Mouse (Mus musculus) embryo, embryonic 11.5 days (tissue): ENCODE measurements at regions not wholly inside any gene's neighbourhood (a gene's known extent, or its start where the extent isn't known, plus 50 kb on each side); places are given as distances from the start of the nearest gene placed in this dataset.
"Not testable (repeated sequence)": the region's sequence is repeated elsewhere in the genome, so short reads cannot be mapped to it uniquely, and the experiment has no call there.

ENCODE experiments used
- DNase-seq: peaks from one replicate; pipeline ENCODE4 v3.0.0-alpha.2; 2012; ENCODE audit warnings: low read depth, low spot score

DNA sequence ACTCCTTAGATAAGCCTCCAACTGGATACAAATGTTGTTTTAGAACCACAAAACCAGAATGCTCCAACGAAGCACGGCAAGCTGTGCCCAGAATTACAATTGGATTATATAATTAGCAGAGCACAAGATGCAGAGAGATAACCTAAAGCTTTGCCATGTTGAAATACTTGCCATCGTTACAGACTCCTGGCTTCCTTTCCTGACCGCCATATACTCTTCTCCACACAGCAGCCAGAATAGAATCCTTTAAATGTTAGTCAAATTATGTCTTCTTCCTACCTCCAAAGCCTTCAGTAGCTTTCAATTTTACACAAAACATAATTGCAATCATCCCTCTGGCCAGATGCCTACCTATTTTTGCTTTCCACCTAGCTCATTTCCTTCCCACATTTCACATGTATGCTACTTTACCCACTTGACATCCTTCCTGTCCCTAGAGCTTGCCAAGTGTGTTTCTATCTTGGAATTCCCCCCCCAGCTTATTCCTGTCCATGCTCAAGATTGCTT lies 52.8 kb upstream of the G2e3 start:
- no peak for DNase-seq

DNA sequence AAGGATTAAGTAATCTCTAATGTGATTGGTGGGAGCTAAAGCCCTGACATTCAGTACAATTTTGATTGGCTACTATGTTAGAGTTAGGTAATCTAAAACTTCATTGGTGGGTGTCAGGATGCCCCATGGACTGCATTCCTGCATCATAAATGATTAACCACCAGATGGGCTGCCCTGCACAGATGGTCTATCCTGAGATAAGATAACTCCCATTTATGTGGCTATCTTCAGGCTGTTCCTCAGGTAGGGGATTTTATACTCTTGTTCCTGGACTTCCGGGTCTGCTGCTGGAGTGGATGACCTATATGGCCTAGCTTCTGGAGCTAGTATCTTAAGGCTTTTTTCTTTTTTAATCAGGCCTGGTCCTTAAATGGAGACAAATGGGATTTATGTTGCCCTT lies 69.5 kb upstream of the G2e3 start:
- no peak for DNase-seq

DNA sequence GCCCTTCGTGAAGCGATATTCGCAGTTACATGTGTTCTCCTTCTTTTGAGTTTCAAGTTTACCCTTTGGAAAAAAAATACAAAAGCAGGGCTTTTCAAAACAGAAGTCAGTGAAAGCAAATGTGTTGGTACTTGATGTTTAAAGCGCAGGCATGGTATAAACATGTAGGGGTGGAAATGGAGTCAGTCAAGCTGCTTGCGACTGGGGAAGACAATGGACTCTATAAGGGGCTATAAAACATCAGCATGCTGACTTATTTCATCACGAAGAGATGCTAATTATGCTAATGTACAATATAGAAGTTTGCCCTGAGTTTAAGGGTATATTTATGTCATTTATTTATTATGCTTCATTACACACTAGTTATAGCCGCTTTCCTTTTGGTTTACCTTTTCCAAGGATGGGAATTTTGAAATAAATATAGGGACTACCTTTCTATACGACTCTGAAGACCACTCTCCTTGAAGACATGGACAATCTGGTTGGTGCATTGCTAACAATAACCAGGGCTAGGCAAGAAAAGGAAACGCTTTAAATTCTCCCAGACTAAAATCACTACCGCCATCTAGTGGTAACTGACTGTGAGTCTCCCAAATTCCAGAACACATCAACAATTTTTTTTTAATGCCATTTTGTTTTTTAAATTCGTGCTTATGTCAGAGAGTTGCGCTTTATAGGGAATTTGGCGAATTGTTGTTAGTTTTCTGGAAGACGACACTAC lies 71.9 kb upstream of the G2e3 start:
- peak; percentile 46 for DNase-seq

DNA sequence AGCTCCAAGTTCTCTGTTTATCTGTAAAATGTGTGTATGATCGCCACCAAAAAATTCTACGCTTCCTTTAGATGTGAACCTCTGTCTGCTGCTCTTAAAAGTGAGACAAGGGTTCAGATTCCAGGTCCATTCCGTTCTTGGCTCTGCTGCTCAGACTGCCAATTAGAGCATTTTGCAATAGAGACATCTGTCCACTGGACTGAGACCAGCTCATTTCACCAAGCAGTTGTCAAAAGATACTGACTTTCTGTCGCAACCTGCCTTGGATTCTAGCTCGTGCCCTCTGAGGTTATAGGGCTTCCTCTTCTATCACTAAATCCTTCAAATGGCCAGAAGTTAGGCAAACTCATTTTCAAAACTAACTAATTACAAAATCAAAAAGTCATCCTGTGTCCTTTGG lies 74.4 kb upstream of the G2e3 start:
- DNase-seq = no peak

DNA sequence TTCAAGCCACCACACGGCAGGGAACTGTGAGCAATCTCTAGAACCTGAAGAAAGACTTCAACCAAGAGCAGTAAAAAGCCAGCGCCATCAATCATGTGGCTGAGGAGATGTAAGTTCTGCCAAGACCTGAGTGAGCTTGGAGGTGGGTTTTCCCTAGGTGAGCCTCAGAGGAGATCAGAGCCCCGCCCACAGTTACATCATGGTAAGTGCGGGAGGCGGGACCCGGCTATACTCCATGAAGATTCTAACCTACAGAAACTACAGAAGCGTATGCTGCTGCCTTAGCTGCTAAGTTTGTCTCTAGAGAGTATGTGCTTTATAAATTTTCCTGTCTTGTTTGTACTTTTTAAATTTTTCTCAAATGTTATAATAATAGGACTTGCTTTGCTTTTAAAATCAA lies 105.0 kb upstream of the G2e3 start:
- DNase-seq = no peak

DNA sequence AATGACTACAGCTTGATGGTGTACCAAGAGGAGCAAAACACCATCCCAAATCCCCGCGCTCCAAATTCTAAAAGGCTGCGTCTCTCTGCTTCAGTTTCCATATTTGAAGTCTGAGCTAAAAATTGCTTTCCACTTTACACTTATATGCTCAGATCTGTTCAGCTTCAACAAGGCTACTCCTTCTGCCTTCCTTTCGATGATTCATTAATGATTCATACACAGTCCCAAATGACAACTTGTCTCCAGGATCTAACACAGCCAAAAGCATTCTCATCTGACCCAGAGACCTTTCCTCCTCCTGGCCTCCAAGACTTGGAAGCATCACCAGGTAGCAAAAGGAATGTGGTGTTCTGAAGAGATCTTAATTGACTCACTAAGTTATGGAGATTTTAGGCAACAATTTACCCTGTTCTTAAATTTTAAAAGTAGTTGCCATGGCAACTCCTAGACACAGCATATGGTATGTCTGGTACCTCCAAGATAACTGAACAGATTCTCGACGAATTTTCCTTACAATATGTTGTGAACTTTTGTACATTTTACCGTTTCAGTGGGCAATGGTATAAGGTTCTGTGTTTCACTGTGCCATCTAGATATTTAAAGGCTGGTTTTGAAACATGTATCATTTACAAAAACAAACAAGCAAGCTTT lies 106.6 kb upstream of the G2e3 start:
- no peak for DNase-seq

DNA sequence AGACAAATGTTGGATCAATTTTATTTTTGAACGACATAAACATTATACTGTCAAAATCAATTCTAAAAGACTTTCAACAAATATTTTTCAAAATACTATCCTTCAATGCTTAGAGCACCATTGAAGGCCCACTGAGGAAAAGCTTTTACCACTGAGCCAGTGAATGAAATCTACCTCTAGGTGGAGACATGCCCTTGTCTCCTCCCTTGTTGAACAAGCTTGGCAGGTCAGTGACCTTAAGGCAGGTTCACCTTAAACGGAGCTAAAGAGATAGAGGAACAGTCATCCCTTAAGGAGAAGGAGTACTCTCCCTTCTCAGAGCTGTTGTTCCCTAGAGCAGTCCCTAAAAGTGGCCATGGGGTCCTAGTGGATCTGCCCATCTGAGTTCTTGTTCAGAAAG lies 136.2 kb upstream of the G2e3 start:
- no peak for DNase-seq

DNA sequence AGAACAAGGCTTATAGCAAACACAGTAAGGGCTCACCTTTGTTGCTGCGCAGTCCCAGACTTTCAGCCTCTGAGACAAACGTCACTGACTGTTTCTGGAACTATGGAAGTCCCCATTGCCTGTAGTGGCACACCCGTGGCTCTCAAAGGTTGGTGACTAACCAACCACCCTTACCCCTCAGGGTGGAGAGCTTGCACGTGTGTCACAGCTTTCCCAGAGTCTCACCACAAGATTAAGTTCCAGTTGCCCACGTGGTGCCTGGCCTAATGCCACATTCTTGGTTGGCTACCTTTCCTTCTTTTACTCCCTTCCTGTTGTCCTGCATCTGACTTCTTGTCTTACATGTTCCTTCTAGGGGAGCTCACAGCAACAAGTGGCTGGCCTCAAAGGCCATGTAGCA lies 151.6 kb upstream of the G2e3 start:
- DNase-seq = no peak

DNA sequence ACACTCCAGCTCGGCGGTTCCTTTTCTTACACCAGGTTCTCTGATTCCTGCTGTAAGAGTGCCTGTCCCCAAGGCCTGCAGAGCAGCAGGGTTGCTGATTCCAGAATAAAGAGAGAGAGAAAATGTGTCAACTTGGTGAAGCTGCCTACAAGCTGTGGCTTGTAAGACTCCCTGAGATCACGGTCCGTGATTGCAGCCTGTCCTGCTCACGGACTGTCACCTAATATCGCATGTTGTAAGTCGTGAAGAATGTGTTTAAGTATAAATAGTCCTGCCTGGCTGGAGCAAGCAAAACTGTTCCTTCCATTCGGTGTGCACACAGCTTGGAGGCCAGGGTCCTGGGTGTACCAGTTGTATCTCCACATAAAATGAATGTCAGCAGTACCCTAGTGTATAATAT lies 152.7 kb upstream of the G2e3 start:
- DNase-seq = no peak

DNA sequence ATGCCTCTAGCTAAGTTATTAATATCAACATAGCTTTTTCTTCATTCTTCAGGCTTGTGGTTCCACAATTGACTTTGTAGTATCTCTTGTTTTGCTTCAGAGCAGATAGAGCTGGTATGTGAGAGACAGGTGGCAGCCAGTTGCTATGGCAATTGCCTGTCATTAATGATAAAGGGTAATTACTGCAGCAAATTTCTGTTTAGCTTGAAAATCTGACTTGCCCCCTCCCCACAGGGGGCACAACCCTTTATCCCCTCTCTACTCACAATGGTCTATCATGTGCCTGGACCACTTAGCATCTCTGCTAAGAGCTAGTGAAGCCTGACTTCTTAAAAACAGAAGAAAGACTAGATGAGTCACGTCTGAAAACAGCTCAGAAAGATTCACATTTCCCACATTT lies 157.1 kb upstream of the G2e3 start:
- DNase-seq = no peak

DNA sequence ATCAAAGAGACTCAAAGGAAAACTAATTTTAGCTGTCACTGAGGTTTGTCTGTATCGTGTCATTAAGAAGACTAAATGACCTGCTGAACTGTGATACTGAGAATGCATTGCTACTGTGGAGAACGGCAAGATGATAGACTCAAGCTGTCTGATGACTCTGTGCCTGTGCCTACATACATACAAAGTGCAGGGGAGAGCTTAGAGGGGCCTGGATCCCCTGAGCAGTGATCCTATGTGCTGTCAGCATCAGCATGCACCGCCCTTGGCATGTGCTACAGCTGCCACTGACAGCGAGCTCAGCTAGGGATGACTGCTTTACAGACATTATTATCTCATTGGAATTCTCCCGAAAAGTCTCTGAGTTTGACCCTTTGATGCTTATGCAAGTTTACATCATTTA lies 157.7 kb upstream of the G2e3 start:
- DNase-seq = no peak

DNA sequence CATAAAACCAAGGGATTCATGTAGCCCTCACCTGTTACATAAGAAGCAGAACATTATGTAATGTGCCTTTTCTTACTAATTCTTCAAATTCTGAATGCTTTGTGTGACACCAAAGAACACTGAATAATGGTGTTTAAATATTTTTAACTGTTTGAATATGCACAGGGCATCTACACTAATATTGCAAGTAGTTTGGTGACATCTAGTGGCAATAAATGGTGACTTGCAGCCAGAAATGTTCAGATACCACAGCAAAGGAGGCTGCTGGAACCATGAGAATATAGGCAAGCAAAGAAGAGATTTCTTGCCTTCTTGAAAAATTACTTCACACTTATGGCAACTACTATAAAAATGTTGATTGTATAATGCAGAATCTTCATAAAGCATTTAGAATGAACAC lies 159.6 kb upstream of the G2e3 start:
- peak; percentile 22 for DNase-seq

DNA sequence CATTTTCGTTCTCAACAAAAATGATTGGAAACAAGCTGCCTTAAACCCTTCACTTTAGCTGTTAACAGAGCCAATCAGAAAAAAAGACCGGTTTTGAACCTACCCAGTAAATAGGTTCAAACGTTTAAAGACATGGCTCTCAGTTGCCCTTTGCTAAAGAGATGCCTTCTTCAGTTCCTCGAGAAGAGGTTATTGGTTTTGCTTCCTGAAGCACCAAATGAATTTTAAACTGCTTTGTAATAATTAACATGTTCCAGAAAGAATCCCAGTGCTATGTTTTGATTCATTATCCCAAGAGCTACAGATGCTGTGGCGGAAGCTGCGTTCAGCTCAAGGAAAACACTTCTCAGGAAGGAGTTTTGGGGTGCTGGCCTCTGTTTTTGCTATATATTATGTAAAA lies 160.1 kb upstream of the G2e3 start:
- DNase-seq = no peak

DNA sequence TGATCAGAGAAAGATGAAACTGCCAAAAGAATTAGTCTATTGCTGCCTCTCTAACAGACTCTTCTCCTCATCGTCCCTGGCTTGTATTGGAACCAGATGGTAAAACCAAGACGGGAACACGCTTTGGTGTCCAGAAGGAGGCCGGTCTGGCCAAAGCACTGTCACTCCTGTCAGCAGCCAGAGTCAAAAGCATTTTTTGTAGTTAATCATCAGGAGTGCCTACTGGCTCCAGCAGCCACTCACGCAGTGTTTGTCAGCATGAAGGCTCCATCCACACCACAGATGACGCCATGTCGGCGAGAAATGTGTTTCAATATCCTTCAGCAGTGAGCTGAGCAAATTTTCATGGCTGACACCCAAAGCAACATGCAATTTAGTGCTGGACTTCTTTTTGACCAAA lies 162.1 kb upstream of the G2e3 start:
- DNase-seq = no peak

DNA sequence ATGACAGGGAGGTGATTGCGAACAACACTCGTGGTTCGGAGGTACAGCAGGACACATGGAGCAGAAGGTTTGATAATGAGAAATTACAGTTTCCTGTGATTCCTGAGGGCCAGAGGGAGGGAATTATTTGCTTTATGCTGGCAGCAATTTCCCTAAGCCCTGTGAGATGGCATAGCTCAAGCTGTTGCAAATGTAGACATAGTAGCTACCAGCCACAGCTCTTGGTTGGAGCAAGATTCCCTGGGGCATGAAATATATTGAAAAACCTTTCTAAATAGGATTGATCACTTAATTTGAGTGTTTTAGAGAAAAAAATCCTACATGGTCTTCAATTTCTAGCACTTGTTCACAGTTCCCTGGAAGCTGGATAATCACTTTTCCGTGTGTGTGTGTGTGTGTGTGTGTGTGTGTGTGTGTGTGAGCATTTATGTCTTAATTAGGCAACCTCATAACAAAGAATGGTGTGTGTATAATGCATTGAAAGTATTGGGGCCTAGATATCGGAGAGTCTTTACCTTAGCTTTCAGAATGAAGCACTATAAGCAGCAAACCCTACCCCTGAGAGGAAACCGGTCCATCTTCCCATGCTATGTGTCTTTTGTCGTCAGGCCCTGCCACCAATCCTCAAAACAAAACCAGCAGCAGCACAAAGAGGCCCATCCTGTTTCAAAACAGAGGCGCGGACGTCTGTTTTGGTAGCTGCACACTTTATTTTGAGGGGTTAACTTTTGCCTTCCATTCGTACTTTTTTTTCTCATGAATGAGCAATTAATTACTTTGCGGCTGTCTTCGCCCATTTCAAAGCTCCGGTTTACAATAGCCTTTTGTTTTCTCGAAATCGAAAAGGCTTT lies 172.7 kb upstream of the G2e3 start:
- DNase-seq = no peak

DNA sequence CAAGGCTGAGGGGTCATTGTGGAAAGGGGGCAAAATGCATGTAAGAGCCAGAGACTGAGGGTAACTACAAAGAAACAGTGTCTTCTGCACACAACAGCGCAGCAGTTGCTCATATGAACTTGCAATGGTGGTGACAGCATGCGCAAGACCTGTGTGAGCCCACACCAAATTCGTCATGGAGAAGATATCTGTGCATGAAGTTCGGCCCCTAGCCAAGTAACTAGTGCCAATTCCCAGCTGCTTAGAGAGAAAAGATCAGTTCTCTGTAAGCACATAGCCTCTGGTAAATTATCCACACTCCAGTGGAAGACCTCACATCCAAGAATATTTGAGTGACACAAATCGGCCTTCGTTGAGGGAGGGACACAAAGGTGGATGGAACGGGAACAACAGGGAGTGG lies 182.7 kb upstream of the G2e3 start:
- DNase-seq = no peak

DNA sequence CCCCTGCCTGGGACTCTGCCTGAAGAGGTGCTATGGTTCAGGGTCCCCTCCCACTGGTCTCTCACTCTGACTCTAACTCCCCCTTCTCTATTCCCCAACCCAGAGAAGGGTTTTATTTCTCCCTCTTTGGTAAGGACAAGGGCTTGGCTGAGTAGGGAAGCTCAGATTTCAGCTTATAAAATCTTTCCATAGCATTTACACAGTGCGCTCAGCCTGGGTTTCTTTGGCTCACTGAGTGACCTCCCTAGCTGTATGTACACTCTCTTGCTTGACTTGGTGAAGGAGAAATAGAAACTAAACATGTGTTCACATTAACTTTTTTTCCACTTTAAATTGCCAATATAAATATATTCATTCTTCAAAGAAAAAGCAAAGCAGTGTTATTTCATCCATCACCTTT lies 186.9 kb upstream of the G2e3 start:
- no peak for DNase-seq

DNA sequence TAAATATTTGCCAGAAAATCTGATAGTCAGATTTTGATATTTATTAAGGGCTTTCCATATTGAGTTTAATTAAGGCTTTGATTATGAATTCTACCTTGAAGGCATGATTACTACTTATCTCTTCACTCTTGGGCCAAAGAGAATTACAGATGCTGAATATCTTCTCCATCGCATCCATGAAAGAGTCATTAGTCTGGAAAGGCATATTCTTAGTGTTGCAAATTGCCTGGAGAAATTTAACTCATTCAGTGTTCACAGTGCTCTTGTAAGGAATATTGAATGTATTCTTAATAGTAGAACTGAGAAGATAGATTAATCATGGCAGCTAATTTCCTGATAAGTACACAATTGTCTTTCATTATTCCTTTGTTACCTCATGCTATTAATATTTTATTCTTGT lies 187.7 kb upstream of the G2e3 start:
- DNase-seq = no peak

DNA sequence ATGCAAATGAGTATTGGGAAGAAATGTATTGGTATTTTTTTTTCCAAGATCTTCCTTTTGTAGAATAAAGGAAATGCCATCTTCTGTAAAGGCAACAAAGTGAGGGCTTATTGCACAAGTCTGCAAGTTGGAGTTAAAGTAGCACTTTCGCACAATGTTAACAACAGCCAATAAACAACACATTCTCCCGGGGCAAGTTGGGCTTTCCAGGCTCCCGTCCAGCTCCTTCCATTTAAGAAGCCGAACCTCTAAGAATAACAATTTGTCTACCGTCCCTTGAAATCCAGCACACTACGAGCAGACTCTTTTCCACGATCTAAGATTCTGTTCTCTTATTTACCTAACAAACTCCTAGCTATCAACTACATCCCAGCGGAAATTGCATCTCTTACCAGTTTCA lies 199.9 kb upstream of the G2e3 start:
- DNase-seq = no peak

DNA sequence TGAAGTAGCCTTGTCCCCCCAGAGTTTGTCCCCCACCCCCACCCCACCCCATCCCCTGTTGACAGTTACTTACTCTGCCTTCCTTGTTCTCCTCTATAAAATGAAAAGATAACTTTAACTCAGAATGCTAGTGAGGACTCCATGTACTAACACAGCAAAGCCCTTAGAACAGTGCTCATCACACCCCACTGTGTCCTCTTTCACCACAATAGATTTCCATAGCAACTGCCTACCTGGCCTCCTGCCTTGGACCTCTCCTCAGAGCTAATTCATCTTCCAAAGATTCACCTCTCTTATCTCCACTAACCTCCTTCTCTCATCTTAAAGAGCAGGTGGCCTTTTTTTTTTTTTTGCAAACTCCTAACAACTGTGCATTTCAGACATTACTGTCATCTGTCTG lies 204.0 kb upstream of the G2e3 start:
- DNase-seq = no peak

DNA sequence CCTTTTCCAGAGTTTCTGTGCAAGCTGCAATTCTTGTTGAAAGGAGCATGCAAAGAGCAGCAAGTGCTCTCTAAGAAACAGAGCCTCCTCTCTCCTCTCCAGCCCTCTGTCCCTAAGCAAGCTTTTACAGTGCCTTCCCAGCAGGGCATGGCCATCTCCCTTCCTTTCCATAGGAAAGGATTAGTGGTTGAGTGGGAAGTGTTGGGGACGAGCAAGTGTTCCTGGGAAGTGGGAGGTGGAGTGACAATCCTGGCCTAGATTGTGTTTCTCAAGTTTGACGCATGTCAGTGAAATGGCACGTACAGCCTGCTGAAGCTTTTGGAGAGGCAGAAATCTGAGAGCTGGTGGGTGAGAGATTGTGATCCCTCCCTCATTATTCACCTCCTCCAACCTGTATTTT lies 204.7 kb upstream of the G2e3 start:
- DNase-seq = no peak

DNA sequence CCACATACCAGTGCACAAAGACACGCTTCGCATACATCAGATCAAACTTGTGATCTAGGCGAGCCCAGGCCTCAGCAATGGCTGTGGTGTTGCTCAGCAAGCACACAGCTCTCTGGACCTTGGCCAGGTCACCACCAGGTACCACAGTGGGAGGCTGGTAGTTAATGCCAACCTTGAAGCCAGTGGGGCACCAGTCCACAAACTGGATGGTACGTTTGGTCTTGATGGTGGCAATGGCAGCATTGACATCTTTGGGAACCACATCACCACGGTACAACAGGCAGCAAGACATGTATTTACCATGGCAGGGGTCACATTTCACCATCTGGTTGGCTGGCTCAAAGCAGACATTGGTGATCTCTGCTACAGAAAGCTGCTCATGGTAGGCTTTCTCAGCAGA lies 214.2 kb upstream of the G2e3 start:
- not testable (repeated sequence) for DNase-seq

DNA sequence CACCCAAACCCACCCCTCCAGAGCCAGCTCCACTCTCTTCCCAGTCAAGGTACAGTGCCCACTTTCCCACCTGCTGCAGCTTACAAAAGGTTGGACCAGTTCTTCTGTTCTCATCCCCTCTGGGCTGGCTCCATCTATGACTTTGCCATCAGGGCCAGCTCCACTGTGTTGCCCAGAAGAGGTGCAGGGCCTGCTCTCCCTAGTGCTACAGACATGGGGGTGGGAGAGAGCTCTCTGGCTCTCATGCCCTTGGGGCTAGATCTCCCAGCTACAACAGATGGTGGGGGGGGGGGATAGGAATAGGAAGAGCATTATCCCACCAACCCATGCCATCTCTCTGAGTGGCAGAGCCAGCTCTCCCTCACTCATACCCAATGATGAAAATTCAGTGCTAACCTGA lies 219.6 kb upstream of the G2e3 start:
- DNase-seq = no peak
